Mouse (Mus musculus): ENCODE results near the gene Kyat3. TPM values are rescaled to one million over a fixed set of nuclear protein-coding genes. Genes with fewer than 3 reads are reported as not detected.
"Not testable (repeated sequence)": the region's sequence is repeated elsewhere in the genome, so short reads cannot be mapped to it uniquely, and the experiment has no call there.

The Kyat3 gene
- 8.4 and 9.0 TPM in 2 replicates for polyA plus RNA-seq (2012; rRNA removed)

DNA sequence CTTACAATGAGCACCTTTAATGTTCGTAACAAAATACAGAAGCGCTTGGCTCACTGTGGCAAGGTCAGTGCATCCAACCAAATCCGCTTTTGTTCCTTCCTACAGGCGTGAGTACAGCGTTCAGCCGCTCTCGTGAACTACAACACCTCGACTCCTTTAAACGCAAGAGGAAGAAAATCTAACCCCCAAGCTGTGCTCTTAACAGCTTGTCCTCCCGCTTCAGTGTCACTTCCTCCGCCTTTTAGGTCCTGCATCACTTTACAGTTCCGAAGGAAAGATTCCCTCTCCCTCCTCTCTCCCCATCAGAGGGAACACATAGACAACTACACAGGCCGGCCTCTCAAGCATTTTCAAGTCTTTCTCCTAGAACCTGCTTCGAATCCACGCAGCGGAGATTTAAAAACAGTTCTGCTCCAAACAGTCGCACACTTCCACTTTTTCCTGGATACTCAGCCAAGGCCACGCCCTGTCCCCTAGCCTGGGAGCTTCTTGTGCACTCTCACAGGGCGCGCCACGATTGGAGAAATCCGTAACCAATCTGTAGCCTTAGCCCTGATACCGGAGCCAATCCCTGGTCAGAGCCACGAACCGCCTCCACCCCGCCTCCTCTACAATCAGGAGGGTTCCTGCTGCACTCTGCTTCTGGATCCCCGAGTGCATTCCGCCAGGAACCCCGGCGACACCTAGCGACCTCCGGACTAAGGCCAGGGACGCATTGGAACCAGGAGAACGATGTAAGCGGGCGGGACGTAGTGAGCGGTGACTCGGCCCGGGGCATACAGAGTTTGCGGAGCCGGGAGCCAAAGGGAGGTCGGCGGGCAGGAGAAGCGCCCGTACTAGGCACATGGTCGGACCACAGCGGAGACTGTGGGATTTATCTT, at the start of gene Kyat3:
Gene Kyat3 (plus strand): TSS at position 610 of the 881 bp plus-strand sequence.
- peak; percentile 76 for DNase-seq (ENCODE audit: low spot score)

DNA sequence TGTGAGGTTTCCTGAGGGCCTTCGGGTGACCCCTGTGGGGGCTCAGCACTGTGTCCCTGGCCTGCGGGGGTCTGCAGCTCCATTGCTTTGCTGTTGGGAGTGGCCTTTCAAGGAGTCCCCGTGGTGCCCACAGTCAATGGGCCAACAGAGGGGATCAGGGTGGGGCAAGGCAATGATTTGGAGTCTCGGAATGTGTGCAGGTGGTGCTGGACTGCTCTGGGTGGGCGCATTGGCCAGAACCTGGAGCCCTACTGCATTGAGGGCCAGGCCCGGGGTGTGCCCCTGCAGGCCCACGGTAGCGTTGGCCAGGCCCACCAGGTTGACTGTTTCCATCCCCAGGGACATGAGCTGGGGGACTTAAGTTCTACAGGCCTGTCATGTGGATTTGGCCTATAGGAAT, 36.1 kb upstream of the Kyat3 start:
- no peak for DNase-seq (ENCODE audit: low spot score)

DNA sequence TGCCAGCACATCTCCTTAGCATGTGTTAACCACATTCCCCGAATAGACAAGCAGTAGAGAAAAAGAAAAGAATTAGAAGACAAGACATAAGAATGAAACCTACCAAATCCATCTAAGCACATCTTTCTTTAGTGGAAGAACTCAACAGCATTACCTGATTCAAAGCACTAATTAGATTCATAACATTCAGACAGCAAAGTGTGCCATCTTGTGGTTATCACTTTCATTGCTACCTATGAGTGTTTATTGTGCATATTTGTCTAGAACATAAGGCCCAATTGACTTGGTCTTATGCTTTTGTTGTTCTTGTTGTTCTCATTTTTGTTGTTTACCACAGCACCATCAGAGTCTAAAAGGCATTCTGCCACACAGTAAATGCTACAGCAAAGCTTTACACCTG, 26.2 kb upstream of the Kyat3 start:
- DNase-seq (ENCODE audit: low spot score), result no peak

DNA sequence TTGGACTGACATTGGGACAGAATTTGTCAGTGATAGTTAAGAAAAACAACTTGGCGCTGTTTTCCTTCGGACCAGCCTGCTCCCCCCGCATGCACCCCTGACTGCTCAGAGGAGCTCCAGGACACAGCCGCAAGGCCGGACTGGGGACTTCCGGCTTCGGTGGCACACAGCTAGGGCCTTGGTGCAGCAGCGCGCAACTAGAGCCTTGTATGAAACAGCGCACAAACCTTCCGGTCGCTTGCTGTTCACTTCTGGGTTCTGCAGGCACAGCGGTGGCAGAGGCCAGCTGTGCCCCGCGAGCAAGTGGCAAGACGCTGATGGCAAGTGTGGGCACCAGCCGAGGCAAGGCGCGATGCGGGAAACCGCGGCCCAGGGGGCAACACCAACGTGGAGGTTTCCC, 12.9 kb upstream of the Kyat3 start:
- no peak for DNase-seq (ENCODE audit: low spot score)

DNA sequence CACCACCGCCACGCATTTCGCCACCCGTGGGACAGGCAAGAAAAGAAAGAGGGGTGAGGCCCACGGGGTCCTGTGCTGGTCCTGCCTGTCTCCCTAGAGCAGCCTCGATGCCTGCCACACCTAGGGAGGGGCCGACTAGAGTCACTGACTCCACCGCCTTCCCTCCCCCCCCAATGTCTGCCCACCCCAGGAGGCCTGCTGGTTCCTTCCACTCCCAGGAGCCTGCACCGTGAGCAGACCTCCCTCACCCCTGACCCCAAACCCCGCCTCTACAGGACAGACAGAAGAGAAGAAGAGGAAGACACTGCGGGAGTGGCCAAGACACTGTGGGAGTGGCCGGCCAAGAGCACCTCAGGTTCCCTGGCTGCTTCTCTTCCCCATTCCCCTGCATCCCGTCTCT, 12.5 kb upstream of the Kyat3 start:
- DNase-seq (ENCODE audit: low spot score), result no peak

DNA sequence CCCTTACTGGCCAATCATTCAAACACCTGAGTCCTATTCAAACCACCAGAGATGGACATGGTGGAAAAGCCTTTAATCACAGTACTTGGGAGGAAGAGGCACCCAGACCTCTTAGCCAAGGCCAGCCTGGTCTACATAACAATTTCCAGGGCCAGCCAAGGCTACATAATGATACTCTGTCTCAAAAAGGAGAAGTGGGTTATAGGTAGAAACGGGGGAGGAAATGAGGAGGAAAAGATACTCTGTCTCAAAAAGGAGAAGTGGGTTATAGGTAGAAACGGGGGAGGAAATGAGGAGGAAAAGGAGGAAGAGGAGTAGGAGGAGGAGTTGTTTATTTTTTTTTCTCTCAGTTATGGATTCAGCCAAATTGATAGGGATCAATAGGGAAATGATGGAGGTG, 4.3 kb upstream of the Kyat3 start:
- no peak for DNase-seq (ENCODE audit: low spot score)

DNA sequence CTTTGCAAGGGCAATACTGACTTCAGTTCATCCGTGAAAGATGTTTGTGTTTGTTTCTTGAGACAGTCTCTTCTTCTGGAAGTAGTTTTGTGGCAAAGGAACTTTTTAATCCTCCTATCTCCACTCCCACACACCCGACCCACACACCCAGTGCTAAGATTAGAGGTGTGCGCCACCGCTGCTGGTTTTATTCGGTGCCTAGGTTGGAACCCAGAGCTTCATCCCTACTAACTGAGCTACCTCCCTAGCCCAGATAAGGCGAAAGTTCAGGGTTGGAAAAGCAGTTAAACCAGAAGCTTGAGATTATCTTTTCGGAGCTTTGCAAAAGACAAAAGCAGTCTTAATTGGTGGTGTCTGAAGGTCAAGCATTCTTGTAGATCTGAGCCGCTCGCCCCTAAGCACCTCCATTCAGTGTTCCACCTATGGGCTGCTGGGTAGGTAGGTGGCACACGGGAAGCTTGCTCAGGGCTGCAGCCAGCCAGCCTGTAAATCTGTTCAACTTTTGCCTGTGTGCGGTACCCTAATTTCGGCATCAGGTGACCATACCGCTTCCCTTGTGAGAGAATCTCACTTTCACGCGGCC, 647 bp downstream of the Kyat3 start:
- no peak for DNase-seq (ENCODE audit: low spot score)

DNA sequence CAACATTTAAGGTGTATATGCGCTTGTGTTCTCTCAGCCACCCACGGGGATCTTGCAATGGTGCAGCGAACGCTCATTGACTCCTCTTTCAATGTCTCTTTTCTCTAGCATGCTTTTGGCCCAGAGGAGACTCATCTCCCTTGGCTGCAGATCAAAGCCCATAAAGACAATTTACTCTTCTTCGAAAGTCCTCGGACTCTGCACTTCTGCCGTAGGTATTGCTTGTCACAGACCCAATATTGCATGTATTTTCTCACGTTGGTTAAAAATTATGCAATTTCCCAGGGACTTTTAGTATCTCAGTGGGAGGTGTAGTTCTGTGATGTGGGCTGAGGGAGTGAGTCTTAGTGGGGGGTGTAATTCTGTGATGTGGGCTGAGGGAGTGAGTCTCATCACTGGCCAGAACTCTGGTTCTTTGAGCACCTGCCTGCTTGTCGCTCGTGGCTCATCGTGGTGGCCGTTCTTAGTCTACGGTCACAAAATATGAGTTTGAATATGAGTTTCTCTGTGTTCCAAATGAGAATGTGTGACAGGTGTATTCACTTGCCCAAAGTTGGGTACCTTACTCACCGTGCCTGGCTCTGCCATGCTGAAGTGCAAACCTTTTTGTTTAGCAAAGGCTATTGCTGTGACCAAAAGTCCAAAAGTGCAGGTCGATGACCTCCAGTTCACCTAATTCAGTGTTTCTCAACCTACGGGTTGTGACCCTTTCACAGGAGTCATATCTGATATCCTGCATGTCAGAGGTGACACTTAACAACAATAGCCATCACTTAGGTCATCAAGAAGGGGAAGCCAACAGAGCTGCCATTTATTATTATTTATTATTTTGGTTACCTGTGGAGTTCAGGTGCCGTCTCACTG, 6.0 kb downstream of the Kyat3 start:
- DNase-seq (ENCODE audit: low spot score), result no peak

DNA sequence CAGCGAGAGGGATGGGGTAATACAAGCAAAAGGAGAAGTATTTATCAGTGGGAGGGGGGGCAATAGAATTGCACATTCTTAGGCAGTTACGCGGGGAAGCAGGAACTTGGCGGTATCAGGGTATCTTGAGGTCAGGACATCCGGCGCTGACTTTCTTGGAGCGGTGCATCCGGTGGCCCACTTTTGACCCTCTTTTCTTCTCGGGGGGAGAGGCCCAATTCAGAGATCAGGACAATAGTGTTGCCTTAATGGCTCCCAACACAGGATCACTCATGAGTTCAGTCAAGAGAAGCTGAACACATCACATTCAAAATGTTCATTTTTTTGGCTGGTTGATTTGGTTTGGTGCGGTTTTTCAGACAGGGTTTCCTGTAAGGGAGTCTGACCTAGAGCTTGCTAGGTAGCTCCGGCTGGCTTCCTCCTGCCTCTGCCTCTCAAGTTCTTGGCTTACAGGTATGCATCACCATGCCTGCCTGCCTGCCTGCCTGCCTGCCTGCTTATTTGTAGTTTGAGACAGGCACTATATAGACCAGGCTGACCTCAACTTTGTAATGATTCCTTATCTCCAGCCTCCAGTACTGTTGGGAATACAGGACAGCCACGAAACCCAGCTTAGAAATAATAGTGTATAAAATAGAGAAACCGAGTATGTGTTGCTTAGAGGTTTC, 7.5 kb downstream of the Kyat3 start:
- DNase-seq (ENCODE audit: low spot score), result not testable (repeated sequence)

DNA sequence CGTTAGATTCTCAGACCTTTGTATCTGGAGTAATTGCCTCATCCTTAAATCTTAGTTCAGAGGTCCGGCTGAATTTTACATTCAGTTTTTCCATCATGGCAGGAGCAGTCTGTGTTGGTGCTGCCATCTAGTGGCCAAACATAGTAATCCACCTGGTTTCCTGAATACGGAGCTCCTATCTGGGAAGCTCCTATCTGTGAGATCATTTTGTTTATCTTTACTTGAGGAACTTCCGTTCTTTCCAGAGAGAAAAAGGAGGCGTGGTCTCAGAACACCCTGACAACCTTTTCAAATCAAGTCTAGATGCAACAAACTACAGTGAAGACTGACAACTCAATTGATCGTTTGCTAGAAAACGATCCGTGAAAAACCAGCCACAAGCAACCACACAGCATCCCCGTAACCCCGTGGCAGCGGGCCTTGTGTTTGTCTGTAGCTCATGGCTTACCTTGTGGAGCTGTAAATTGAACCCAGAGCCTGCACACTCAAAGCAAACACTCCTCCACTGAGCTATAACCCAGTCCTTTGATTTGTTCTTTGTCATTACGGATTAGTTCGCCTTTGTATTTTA, 8.1 kb downstream of the Kyat3 start:
- DNase-seq (ENCODE audit: low spot score), result no peak

DNA sequence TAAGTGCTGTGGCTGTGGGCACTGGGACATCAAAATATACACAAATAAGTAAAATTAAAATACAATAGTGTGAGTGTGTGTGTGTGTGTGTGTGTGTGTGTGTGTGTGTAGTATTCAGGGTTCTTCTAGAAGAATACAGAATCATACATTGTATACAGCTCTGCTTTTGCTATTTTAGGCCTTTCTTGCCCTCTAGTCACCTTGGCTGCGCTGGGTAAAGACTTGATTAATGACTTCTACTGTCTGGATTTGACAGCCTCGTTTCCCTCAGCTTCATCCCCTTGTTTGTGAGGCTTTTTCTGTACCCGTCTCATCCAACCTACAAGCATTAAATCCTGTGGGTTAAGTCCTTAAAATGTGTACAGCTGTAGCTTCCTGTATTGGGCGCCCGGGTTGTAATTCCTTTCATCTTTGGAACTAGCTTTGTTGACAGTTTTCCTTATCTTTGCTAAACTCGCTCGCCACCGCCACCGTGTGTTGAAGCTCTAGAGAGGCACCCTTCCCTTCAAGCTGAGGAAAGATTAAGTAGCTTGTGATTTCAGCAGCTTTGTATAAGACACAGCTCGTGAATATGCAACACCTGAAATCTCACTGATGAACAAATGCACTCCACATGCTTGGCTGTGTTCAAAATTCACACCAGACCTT, 9.6 kb downstream of the Kyat3 start:
- DNase-seq (ENCODE audit: low spot score), result no peak

DNA sequence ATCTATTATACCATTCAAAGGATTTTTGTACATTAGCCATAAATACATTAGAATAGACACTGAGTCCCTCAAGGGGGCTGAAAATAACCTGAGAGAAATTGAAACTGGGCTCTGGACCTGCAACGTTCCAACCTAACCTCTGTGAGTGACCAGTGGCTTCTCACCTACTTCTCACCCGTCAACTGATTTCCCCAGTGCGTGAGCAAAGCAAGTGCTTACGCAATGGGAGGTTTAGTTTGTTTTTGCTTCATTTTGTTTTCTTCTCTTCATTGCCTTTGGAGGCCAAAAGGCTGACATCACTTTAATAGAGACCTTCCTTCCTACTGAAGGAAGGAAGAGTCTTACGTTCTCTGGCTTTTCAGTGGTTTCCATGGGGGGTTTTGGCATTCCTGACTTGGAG, 10.5 kb downstream of the Kyat3 start:
- DNase-seq (ENCODE audit: low spot score), result no peak

DNA sequence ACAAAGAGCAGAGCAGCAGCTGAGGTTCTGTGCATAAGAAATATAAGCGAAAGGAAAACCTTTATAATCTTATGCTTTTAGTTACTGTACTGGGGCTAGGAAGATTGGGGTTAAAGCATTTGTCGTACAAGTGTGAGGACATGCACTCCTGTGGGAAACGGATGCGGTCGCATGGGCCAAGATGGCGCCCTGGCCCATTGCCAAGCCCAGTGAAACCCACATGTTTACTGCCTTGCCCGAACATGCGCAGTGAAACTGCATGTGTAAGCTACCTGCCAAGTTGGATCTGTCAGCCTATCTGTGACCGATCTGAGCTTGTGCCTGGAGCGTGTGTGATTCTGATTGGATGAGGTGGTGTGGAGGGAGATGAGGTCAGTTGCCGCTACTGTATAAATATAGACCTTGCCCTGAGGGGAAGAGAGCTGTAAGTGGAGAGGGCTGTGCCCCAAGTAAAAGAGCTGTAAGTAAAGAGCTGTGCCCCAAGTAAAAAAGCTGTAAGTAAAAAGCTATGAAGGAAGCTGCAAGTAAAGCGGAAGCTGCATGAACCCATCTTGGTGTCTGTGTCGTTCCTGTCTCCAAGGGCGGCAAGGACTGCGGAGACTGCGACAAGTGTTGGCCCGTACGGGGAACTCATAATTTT, 11.7 kb downstream of the Kyat3 start:
- not testable (repeated sequence) for DNase-seq (ENCODE audit: low spot score)

DNA sequence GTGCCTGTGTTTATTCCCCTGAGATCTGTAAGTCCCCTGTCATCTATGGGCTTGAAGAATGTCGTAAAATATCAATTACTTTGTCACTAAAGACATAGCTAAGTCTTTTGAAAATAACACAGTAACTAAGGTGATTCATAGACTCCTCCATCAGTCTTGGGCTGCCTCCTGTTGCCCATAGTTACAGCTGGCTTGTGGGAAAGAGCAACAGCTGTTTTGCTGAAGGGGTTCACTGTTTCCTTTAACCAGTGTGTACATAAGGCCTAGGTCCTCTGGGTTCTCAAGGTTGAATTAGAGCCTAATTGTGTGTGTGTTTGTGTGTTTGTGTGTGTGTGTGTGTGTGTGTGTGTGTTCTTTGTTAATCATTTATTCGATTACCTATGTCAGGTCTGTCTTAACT, 24.6 kb downstream of the Kyat3 start:
- no peak for DNase-seq (ENCODE audit: low spot score)

DNA sequence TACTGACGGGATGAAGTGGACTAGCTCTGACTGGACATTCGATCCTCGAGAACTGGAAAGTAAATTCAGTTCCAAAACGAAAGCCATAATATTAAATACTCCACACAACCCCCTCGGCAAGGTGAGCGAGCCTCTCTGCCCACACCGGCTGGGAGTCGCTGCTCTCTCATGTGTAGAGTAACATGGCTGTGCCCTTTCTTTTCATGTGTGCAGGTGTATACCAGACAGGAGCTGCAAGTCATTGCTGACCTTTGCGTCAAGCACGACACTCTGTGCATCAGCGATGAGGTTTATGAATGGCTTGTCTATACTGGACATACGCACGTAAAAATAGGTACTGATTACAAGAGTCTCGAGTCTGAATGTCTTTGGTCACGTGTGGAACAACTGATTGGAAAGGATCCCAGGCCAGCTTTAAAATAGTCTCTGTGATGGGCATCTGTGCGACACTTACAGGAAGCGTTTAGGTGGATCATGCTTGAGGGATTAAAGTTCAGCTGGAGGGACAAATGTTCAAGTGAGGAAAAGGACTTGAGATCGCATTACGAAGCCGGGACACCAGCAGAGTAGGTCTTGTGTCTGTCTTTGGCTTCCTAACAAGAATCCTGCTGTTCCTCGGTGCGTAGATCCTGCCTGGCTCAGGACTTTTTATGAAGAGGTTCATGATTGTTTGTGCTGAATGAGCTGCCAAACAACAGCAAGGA, 25.3 kb downstream of the Kyat3 start:
- DNase-seq (ENCODE audit: low spot score), result no peak

DNA sequence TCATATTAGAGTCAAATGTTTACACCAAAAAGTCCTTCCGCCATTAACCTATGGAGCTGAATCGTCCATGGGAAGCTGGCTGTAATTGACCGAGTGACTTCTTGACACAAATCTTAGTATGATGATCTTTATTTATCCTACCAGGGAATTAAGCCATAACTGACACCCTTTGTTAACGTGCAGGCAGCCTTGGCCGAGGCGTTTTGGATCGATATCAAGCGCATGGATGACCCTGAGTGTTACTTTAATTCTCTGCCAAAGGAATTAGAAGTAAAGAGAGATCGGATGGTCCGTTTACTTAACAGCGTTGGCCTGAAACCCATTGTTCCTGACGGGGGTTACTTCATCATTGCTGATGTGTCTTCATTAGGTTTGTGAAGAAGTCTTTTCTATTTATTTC, 33.4 kb downstream of the Kyat3 start:
- no peak for DNase-seq (ENCODE audit: low spot score)

DNA sequence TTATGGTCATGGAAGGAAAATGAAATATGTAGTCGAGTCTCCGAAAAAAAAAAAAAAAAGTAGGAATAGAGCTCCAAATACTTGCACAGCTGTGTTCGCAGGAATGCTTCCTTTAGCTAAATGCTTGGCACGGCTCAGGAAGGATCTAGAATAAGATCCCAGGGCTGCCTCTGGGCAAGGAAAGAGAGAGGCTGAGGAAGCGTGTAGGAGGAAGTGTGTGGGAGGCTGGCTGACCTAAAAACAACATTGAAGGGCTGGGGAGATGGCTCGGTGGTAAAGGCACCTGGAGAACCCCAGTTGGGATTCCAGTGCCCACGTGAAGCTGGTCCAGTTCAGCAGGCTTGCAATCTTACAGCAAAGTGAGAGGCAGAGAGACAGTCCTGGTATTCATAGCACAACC, 40.0 kb downstream of the Kyat3 start:
- no peak for DNase-seq (ENCODE audit: low spot score)

DNA sequence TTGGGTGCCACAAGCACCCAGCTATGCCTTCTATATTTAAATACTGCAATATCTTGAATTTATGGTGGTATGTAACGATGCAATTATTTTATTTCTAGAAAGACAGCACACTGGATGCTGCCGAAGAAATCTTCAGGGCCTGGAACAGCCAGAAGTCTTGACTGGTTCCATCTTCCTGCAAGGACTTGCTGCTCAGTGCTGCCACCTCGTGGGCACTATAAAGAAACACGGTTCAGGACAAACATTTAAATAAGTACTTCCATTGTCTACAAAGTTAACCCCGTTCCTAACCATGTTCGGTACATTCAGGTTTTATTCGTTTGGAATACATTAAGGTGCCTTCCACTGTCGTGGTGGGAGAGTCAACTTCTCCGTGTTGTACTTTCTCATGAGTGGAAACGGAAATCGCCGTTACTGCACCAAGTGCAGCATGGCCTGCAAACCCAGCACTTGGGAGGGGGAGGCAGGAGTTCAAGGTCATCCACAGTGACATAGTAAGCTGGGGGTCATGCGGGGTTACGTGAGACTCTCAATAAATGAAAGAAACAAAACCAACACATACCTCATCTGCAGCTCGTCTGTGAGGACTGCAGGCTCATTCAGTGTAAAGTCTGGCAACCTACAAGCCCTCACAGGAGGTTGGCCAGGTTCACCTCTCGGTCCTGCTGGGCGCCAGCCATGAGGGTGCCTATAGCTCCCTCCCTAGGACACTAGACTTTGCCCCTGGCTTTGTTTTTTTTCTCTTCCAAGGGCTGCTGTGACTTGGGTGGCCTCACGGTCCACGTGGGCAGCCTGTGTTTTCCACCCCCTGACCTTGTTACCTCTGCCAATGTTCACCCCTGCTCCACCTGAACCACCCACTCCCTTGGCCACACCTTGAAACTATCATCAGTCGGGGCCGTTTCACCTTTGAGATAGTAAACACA, 43.4 kb downstream of the Kyat3 start:
- DNase-seq (ENCODE audit: low spot score), result no peak

DNA sequence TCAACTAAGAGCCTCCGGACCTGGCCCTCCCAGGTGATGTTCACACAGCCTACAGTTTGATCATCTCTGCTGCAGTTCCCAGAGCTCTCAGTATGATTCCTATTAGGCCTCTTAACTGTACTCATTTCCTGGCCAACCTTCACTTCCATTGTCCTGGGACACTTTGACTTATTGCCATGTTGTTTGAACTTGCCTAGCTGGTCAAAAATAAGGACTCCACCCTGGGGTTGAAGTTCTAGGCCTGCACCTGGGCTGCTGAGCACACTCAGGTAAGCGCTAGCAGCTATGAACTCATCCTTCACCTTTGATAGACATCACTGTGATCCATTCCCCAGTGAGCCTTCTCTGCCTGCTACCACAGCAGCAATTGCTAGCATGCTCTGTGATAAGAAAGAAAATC, 44.2 kb downstream of the Kyat3 start:
- DNase-seq (ENCODE audit: low spot score), result no peak
